Mouse (Mus musculus): ENCODE measurements around the gene Acbd4.

Gene Acbd4

DNA sequence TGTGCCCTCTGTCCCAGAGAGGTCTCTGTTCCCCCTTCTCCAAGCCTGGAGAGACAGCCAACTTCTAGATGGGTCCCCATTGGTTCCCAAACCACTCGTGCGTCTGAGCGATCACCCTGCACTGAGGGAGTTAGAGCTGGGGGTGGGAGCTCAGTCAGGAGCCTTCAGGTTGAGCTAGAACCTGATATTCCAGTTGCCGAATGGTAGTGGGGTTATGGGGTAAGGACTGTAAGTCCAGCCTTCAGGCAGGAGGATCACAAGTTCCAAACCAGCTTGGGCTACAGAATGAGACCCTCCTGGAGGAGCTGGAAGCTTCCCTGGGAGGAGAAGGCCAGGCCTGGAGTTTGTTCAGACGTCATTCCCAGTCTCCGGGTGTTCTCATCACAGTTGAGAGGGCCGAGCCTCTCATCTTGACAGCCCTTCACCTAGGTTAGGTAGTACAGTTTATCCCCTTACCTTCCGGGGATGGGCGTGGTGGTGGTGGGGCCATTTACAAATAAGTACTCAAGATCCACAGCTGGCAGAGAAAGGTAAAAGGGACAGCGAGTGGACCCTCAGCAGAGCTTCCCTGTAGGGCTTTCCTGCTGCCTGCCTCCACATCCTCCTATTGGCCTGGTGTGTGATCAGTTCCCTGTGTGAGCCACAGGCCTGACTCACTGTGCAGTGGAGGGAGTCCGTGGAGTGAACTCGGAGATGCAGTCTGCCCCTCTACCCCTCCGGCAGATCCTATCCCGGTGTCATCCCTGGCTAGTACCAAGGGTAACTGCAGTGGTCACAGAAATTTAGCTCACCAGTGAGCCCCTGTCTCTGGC lies 38.7 kb downstream of the Acbd4 start:
- in situ Hi-C loops (cut with MboI, MseI), result no loop called here

DNA sequence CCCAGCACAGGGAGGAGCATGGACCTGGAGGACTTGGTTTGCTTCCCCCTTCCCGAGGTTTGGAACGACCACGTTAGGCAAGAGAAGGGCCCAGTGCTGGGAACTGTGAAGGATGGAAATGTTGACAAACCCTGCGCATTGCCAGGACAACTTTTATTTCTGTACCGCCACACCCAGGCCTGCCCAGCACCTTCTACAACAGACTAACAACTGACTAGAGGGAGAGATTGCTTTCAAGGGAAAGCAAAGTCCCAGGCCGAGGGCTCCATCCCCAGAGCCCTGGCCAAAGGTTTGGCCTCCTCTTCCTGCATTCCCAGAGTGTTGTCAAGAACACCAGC lies 39.2 kb downstream of the Acbd4 start:
- in situ Hi-C loops (cut with MboI, MseI), result no loop called here

DNA sequence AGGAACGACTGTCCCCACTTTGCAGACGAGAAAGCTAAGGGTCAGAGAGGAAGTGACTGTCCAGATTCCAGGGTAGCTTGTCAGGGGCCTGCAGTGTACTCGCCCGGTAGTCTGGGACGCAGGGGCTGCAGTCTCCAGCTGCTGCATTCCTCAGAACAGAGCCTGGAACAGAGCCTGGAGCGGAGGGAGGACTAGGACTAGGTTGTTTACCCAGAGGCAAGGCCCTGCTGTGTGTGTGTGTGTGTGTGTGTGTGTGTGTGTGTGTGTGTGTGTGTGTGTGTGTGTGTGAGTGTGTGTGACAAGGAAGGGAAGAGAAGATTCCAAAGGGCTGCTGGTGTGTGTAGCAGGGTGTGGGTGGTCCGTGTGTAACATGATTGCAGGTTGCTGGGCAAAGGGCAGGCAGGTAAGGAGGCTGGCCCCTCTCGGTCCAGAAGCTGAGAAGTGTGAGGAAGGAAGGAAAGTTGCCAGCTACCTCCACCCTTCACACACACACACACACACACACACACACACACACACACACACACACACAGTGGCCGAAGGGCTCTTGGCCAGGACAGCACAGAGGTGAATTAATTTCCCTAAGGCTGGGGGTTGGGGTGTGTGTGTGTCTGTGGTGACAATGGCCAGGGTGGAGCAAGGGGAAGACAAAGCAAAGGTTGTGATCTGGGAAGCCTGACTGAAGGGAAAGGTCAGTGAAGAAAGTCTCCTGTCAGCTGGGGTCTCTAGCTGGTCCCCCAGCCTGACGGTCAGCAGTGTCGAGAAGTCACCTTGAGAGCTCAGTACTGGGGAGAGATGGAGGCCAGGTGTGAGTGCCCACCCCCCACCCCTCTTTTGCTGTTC lies 39.8 kb downstream of the Acbd4 start:
- in situ Hi-C loops (cut with MboI, MseI), result no loop called here

DNA sequence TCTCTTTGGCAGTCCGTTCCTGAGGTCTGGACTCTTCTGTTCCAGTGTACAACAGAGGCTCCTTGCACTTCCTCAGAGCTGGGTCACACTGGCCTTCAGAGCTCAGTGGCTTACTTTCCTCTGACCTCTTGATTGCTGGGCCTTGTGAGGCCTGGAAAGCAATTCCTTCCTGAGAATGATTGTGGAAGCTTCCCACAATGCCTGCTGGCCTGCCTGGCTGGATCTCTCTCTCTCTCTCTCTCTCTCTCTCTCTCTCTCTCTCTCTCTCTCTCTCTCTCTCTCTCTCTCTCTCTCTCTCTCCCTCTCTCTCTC lies 40.4 kb downstream of the Acbd4 start:
- in situ Hi-C loops (cut with MboI, MseI), result no loop called here

DNA sequence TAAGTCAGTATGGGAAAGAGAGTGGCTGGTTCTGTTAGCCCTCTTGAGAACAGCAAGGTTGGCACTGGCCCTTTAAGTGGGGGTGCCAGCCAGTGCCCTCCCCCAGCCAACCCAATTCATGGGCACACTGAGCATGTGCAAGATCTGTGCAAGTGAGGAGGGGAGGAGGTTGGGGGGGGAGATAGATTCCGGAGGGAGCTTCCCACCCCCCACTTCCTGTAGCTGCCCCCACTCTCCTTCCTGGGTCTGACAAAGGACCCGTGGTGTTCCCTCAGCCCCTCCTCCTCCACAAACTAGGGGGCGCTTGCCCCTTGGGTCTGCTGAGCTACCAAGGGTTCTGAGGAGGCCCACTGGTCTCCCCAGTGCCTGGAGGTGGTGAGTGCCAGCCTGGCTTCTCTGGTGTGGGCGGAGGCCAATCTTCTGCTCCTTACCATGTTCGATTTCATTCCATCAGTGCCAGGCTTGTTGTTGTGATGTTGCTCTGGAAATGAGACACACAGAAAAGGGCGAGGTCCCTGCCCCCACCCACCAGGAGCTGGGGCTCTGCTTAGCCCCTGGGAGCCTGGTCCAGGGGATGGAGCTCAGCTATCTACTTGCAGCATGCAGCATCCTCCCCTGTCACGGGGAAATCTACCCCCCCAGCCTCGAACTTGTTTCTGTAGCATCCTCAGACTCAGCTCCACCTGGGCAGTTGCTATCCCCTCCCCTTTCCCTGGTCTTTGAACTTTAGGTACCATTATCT lies 41.1 kb downstream of the Acbd4 start:
- in situ Hi-C loops (cut with MboI, MseI), result no loop called here

DNA sequence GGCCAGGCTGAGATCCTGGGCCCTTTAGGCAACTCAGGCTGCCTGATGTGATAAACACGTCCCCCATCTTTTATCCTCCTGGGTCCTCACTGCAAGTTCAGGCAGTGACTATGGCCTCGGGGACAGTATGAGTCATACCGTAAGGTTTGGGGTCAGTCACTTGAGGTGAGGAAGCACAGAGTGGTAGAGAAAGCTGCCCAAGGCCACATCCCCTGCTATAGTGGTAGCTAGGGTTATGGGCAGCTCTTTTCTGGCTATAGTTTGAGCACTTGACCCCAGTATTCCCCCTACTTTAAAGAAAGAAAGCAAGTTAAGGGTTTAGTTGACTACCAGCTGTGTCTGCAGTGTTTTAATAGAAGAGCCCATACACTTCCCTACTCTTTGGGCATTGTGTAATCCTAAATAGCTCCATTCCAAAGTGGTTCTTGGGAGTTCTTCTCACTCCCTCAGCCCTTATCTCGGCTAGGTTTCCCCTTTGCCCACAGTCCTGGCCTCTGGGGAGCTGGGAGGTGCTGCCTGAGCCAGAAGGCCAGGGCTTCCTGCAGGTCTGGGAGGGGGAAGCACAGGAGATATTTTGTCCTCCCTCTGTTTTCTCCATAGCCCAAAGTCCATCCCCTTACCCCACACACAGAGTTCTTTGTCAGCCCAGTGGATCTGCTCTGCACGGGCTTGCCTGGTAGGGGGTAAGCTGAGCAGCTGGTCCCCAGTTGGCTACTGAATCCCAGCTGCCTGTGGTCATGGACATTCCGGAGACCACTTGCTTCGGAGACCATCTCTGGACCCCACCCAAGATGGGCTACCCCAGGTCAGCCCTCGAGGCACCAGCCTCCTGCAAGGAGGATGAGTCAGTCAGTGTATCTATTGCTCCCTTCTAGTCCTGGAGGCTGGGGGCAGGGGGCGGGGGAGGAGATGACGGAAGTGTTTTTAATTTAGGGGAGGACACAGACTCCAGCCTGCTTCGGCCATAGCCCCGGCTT lies 43.1 kb downstream of the Acbd4 start:
- in situ Hi-C loops (cut with MboI, MseI), result no loop called here

DNA sequence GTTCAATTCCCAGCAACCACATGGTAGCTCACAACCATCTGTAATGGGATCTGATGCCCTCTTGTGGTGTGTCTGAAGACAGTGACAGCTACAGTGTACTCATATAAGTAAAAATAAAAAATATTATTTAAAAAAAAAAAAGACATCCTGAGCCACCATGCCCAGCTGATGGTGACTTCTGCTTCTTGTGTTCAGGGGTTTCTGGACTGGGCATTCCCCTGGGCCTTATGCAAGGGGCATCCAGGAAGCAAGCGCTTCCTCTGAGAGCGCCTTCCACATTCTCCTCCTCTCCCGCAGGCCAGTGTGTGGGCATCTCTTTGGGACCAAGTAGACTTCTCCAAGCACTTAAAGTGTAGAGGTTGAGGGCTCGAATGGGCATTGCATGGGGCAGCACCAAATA lies 44.9 kb downstream of the Acbd4 start:
- in situ Hi-C loops (cut with MboI, MseI), result no loop called here

DNA sequence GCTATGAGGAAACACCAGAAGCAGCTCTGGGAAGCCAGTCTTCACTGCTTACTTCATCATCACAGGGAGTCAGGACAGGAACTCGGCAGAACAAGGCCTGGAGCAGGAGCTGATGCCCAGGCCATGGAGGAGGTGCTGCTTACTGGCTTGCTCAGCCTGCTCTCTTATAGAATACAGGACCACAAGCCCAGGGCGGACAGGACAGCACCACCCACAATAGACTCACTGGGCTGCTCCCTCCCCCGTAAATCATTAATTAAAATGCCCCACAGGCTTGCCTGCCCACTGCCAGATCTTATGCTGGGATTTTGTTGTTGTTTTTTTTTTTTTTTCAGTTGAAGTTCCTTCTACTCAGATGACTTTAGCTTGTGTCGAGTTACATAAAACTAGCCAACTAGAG lies 46.3 kb downstream of the Acbd4 start:
- in situ Hi-C loops (cut with MboI, MseI), result no loop called here

DNA sequence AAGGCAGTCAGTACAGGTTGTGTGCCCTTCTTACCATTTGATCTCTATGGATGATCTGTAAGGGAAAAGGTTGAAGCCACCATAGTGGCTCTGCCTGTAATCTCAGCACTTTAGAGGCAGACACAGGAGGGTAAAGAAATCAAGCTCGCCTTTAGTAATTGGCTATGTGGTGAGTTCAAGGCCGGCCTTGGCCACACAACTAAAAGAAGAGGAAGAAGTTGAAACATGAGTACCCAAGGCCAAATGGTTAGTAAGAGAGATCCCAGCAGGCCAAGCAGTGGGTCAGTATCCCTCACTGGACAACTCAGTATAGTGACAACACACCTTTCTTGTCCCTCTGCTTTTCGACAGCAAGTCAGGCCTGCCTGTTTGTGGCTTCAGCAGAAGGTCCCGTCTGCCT lies 48.3 kb downstream of the Acbd4 start:
- in situ Hi-C loops (cut with MboI, MseI), result no loop called here

DNA sequence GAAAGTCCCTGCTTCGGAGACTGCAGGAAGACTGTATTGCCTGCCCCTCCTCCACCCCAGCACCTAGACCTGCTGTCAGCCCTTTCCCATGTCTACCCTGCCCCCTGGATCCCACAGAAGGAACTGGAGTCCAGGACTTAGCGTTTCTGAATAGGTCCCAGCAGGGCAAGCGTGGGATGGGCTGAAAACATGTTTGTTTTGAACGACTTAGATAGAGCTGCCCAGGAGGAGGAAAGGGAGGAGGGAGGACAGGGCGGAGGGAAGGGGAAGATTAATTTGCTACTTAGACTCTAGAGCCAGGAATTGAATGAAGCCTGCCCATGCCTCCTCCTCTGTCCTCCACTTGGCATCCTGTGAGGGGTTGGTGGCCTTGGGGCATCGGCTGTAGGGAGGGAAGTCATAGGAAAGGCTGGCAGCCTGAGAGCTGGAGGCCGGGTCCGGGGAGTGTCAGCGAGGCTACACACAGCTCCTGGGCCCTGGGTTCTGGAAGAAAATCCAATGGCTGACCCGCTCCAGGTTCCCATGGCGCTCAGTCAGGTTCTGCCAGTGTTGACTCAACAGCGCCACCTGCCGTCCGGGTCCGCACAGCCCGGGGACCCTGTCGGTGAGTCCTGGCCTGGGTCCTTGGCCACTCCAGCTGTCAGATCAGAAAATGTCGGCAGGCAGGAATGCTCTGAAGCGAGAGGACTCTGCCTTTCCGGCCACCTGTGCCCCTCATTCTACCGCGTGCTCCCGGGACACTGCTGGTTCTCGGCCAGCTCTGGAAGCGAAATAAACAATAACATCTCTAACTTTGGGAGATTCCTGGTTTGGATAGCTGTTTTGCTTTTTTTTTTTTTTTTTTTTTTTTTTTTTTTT lies 57.4 kb downstream of the Acbd4 start:
- in situ Hi-C loops (cut with MboI, MseI), result loop anchor here (5.0 kb wide), 1 partner anchor 57 kb away; the partner anchor contains the start of genes Acbd4 and Plcd3

DNA sequence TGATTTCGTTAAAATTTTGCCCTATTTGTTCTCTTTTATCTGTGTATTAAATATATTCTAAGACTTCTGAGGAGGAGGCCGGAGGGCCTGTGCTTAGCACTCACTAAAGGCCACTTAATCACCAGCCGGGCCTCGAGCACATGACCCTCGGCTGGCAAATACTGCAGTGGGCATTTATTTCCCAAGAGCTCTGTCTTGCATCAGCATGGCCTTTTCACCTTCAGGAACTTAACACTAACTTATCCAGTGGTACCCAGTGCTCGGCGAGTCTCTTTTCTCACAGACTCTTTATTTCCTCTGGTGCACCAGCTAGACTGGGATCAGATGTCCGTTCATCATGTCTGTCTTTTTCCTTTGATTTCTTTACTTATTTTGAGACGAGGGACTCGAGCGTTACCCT lies 59.3 kb downstream of the Acbd4 start:
- in situ Hi-C loops (cut with MboI, MseI), result no loop called here

DNA sequence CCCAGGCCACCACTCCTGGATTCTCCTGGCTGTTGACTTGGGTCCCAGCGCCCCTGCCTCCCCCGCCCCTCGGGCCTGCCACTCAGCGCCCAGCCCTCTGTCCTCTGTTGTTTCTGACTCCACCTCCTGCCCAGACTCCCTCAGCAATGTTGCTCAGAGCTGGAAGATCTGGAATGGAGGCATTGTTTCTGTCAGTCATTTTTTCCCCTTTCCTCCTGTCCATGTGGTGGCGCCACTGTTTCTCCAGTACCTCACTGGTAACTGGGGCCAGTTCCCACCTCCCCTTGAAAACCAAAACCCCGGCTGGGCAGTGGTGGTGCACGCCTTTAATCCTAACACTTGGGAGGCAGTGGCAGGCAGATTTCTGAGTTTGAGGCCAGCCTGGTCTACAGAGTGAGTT lies 60.0 kb downstream of the Acbd4 start:
- in situ Hi-C loops (cut with MboI, MseI), result no loop called here
